8 mouse cellular contexts compared by ENCODE assay signal in genomic region chrX:47992606-47993005, GRCm38 (mm10). TPM values are rescaled to one million over a fixed set of nuclear protein-coding genes. Genes with fewer than 3 reads are reported as not detected.
DNase-seq lines count a peak whose midpoint lies in the region; ATAC-seq and TF ChIP-seq lines count a peak whose summit lies in the region.

No protein-coding gene starts in this region.

- no peak overlapping the region for H3K4me3 ChIP-seq in heart, embryonic 14.5 days (ENCODE audit: control insufficient read depth in 1 of 2, insufficient read depth in 1 of 2, low read depth in 1 of 2, low read length in 2 of 2)
- H3K4me3 ChIP-seq in kidney, postnatal 0 days (replicated peaks; ENCODE audit: low read depth, low read length) = no peak overlapping the region
- no peak overlapping the region for H3K4me3 ChIP-seq in liver, embryonic 13.5 days (replicated peaks)
- H3K4me3 ChIP-seq in stomach, postnatal 0 days (ENCODE audit: low read depth, low read length) = no peak overlapping the region

- H3K36me3 ChIP-seq in heart, embryonic 14.5 days (ENCODE audit: control insufficient read depth, insufficient read depth, low read length) = no peaks in the 10 kb centered on the region
- no peaks in the 10 kb centered on the region for H3K36me3 ChIP-seq in kidney, postnatal 0 days (ENCODE audit: insufficient read depth, low read length)
- H3K36me3 ChIP-seq in liver, embryonic 13.5 days = no peaks in the 10 kb centered on the region
- H3K36me3 ChIP-seq in stomach, postnatal 0 days (ENCODE audit: control insufficient read depth, insufficient read depth, low read length) = no peaks in the 10 kb centered on the region

- peaks cover 4% of the 10 kb centered on the region; the same call in 1 of the 2 replicates for H3K27me3 ChIP-seq in heart, embryonic 14.5 days (ENCODE audit: control insufficient read depth, insufficient read depth, low read length)
- no peaks in the 10 kb centered on the region for H3K27me3 ChIP-seq in kidney, postnatal 0 days (ENCODE audit: insufficient read depth, low read length)
- no peaks in the 10 kb centered on the region for H3K27me3 ChIP-seq in liver, embryonic 13.5 days
- H3K27me3 ChIP-seq in stomach, postnatal 0 days (ENCODE audit: control insufficient read depth, insufficient read depth, low read length) = no peaks in the 10 kb centered on the region

- TF ChIP-seq CTCF in kidney, postnatal 0 days (IDR thresholded peaks at IDR 0.05; ENCODE audit: low read depth) = peak; percentile 88
- TF ChIP-seq CTCF in stomach, postnatal 0 days (IDR thresholded peaks at IDR 0.05; ENCODE audit: low read depth) = peak; percentile 85

- peak; percentile 72 for DNase-seq in brain, adult 2 months (ENCODE audit: low read depth, low spot score)
- DNase-seq in kidney, postnatal 0 days (ENCODE audit: low spot score) = peak; percentile 70
- peak; percentile 15 for DNase-seq in liver, embryonic 13.5 days
- peak; percentile 73 for DNase-seq in neural tube, embryonic 10.5 days (ENCODE audit: extremely low spot score, low spot score)
- peak; percentile 71 for DNase-seq in stomach, postnatal 0 days (ENCODE audit: low spot score)

- H3K27ac ChIP-seq in heart, embryonic 14.5 days (replicated peaks in 1 of 2; ENCODE audit: control insufficient read depth in 1 of 2, insufficient read depth in 1 of 2, low read depth in 2 of 2, low read length in 2 of 2) = no peak overlapping the region
- H3K27ac ChIP-seq in kidney, postnatal 0 days = no peak overlapping the region
- H3K27ac ChIP-seq in liver, embryonic 13.5 days = no peak overlapping the region
- no peak overlapping the region for H3K27ac ChIP-seq in stomach, postnatal 0 days (replicated peaks)

- H3K9ac ChIP-seq in heart, embryonic 14.5 days (ENCODE audit: low read length) = no peak overlapping the region
- no peak overlapping the region for H3K9ac ChIP-seq in kidney, postnatal 0 days (ENCODE audit: low read depth, low read length)
- H3K9ac ChIP-seq in liver, embryonic 13.5 days = no peak overlapping the region
- H3K9ac ChIP-seq in stomach, postnatal 0 days (ENCODE audit: low read length) = no peak overlapping the region

- no peaks in the 10 kb centered on the region; a peak in 1 of 4 replicates for H3K4me1 ChIP-seq in heart, embryonic 14.5 days (ENCODE audit: control insufficient read depth in 2 of 2, insufficient read depth in 2 of 2, low read length in 2 of 2)
- no peaks in the 10 kb centered on the region for H3K4me1 ChIP-seq in kidney, postnatal 0 days (replicated peaks; ENCODE audit: insufficient read depth, low read length)
- H3K4me1 ChIP-seq in liver, embryonic 13.5 days (replicated peaks) = no peaks in the 10 kb centered on the region
- H3K4me1 ChIP-seq in stomach, postnatal 0 days (replicated peaks; ENCODE audit: control insufficient read depth, insufficient read depth) = no peaks in the 10 kb centered on the region

- H3K9me3 ChIP-seq in heart, embryonic 14.5 days (ENCODE audit: control insufficient read depth, low read length) = no peaks in the 10 kb centered on the region
- no peaks in the 10 kb centered on the region for H3K9me3 ChIP-seq in kidney, postnatal 0 days (replicated peaks; ENCODE audit: low read length)
- no peaks in the 10 kb centered on the region for H3K9me3 ChIP-seq in liver, embryonic 13.5 days (replicated peaks)
- no peaks in the 10 kb centered on the region for H3K9me3 ChIP-seq in stomach, postnatal 0 days (ENCODE audit: control insufficient read depth, low read length)

- TF ChIP-seq EP300 in stomach, postnatal 0 days (optimal IDR thresholded peaks at IDR 0.05) = no peak

- WGBS in heart, embryonic 14.5 days = 18% methylated on average over 8 of the region's 8 CpGs
- 25% methylated on average over 8 of the region's 8 CpGs for WGBS in kidney, postnatal 0 days
- 11% methylated on average over 8 of the region's 8 CpGs for WGBS in liver, embryonic 13.5 days (ENCODE audit: insufficient replicate concordance)
- WGBS in stomach, postnatal 0 days = 22% methylated on average over 8 of the region's 8 CpGs

- peak overlapping the region; percentile 22; the same call in 1 of the 2 replicates for H3K4me2 ChIP-seq in heart, embryonic 14.5 days (ENCODE audit: low read length)
- H3K4me2 ChIP-seq in kidney, postnatal 0 days (ENCODE audit: low read length) = 0 out of 2 replicates have a peak overlapping the region, but pooled peaks have one; percentile 16
- H3K4me2 ChIP-seq in liver, embryonic 13.5 days = peak overlapping the region; percentile 24; the same call in 1 of the 2 replicates
- H3K4me2 ChIP-seq in stomach, postnatal 0 days (replicated peaks; ENCODE audit: low read depth) = no peak overlapping the region; the same call in 1 of the 2 replicates

- peak; percentile 85 for ATAC-seq in CD4-positive, CD25-positive, alpha-beta regulatory T cell, adult 4 months
- ATAC-seq in erythroid progenitor cell, adult 5-6 weeks (replicated peaks; ENCODE audit: low FRiP score, poor library complexity, severe bottlenecking) = peak; percentile 76
- ATAC-seq in heart, embryonic 14.5 days (ENCODE audit: insufficient number of reproducible peaks, insufficient read depth, low FRiP score, low read depth) = no peak
- no peak for ATAC-seq in kidney, postnatal 0 days (replicated peaks; ENCODE audit: low FRiP score, low read depth)
- ATAC-seq in liver, embryonic 13.5 days (ENCODE audit: low read depth) = no peak
- ATAC-seq in stomach, postnatal 0 days (ENCODE audit: low FRiP score, low TSS enrichment) = no peak

RNA-seq across cellular contexts. Expression of gene Apln, which starts 42.0 kb away (rescaled TPM):
- polyA plus RNA-seq in CD4-positive, CD25-positive, alpha-beta regulatory T cell, adult 4 months (2017; shearing (Covaris generic)) = under 1 TPM; 0.30 to 0.37 TPM
- total RNA-seq in erythroid progenitor cell, adult 5-6 weeks (2015; ENCODE audit: low replicate concordance) = not detected in 2 replicates
- total RNA-seq in erythroid progenitor cell, adult 5-6 weeks (2017; ENCODE audit: low replicate concordance) = not detected in 2 replicates
- polyA plus RNA-seq in heart, embryonic 14.5 days (2014; fragmentation: Nextera tagmentation; extraction: Ambion mirVana) = 4.7 and 5.5 TPM in 2 replicates
- polyA plus RNA-seq in kidney, postnatal 0 days (2015; fragmentation: Nextera tagmentation; extraction: Ambion mirVana) = 6.1 and 6.2 TPM in 2 replicates
- polyA plus RNA-seq in liver, embryonic 13.5 days (2015; fragmentation: Nextera tagmentation; extraction: Ambion mirVana) = 0.10 and 0.13 TPM in 2 replicates
- polyA plus RNA-seq in stomach, postnatal 0 days (2015; fragmentation: Nextera tagmentation; extraction: Ambion mirVana) = 3.0 and 3.1 TPM in 2 replicates

Comparison
In these comparisons a context has a peak if more than half of its experiments do, and no peak if none do; other contexts are left out.
1. ATAC-seq: peak in CD4-positive, CD25-positive, alpha-beta regulatory T cell, adult 4 months (single experiment) and erythroid progenitor cell, adult 5-6 weeks (single experiment); none in heart, embryonic 14.5 days (single experiment), kidney, postnatal 0 days (single experiment), liver, embryonic 13.5 days (single experiment) and stomach, postnatal 0 days (single experiment).
2. DNase-seq: peak in every context shown above with its lines; median percentile 73 in neural tube, embryonic 10.5 days; 72 in brain, adult 2 months; 71 in stomach, postnatal 0 days; 70 in kidney, postnatal 0 days; 15 in liver, embryonic 13.5 days.